Mouse (Mus musculus): Measurements from ENCODE around the gene Olfr1427. TPM values are rescaled to one million over a fixed set of nuclear protein-coding genes. Genes with fewer than 3 reads are reported as not detected.

The Olfr1427 gene
- total RNA-seq, 2 experiments from 2014 or later, result not detected

Other genes starting within 250 kb of the Olfr1427 start
- gene Olfr1418, start 242.3 kb downstream of the Olfr1427 start, total RNA-seq (2021), result not detected
- gene Olfr1419, start 228.2 kb downstream of the Olfr1427 start, total RNA-seq (2021), result not detected
- not detected for gene Olfr1420, start 216.8 kb downstream of the Olfr1427 start, total RNA-seq (2021)
- 10 to 100 TPM; 19.7 to 20.4 TPM for gene Patl1, start 190.9 kb downstream of the Olfr1427 start, total RNA-seq (2021)
- gene Osbp, start 137.4 kb downstream of the Olfr1427 start, total RNA-seq (2021), result 10 to 100 TPM; 55.6 to 57.0 TPM
- gene Olfr1423, start 62.0 kb downstream of the Olfr1427 start, total RNA-seq (2021), result not detected
- gene Olfr1424, start 40.7 kb downstream of the Olfr1427 start, total RNA-seq (2021), result not detected
- gene Olfr1425, start 25.6 kb downstream of the Olfr1427 start, total RNA-seq (2021), result not detected
- not detected for gene Olfr1426, start 11.3 kb downstream of the Olfr1427 start, total RNA-seq (2021)
- not detected for gene Olfr1428, start 12.6 kb upstream of the Olfr1427 start, total RNA-seq (2021)
- not detected for gene Olfr76, start 19.9 kb upstream of the Olfr1427 start, total RNA-seq (2021)
- gene Olfr1555-ps1, start 66.8 kb upstream of the Olfr1427 start, total RNA-seq (2021), result not detected
- gene Olfr1431, start 97.3 kb upstream of the Olfr1427 start, total RNA-seq (2021), result not detected
- gene Olfr1432, start 129.3 kb upstream of the Olfr1427 start, total RNA-seq (2021), result not detected
- not detected for gene Olfr262, start 138.3 kb upstream of the Olfr1427 start, total RNA-seq (2021)
- gene Olfr235, start 157.7 kb upstream of the Olfr1427 start, total RNA-seq (2021), result not detected
- gene Olfr1434, start 176.5 kb upstream of the Olfr1427 start, total RNA-seq (2021), result not detected
- gene Olfr1436, start 195.8 kb upstream of the Olfr1427 start, total RNA-seq (2021), result not detected
- not detected for gene Olfr1437, start 221.8 kb upstream of the Olfr1427 start, total RNA-seq (2021)
- not detected for gene Olfr1438-ps1, start 232.6 kb upstream of the Olfr1427 start, total RNA-seq (2021)

All from left cerebral cortex, adult 2 months (tissue).